Comparison of ENCODE assay signal across 8 mouse cellular contexts in the genomic region with DNA sequence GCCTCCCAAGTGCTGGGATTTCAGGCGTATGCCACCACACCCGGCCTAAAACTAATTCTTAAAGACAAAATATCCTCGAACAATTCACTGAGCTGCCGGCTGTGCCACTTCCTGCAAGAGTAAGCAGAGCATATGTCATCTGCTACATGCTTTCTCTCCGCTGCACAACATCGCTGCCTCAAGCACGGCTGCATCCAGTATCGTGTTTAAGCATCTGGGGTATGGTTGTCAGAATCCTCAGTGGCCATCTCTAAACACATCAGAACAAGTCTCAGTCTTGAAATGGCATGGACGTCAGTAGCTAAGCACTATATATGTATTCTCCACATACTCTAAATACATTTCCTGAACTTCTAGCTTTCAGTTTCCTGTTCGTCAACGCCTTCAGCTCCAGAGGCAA. TPM values are rescaled to one million over a fixed set of nuclear protein-coding genes. Genes with fewer than 3 reads are reported as not detected.
DNase-seq lines count a peak whose midpoint lies in the region; ATAC-seq and TF ChIP-seq lines count a peak whose summit lies in the region.

No protein-coding gene starts in this region.

- H3K4me2 ChIP-seq in limb, embryonic 15.5 days, result no peak overlapping the region
- H3K4me2 ChIP-seq in intestine, embryonic 14.5 days (ENCODE audit: low read length), result 0 out of 2 replicates have a peak overlapping the region, but pooled peaks have one; percentile 21
- no peak overlapping the region for H3K4me2 ChIP-seq in stomach, embryonic 14.5 days (replicated peaks; ENCODE audit: low read depth, low read length)
- no peak overlapping the region for H3K4me2 ChIP-seq in midbrain, embryonic 14.5 days (ENCODE audit: low read length)

- H3K4me3 ChIP-seq in limb, embryonic 15.5 days, result no peak overlapping the region
- no peak overlapping the region for H3K4me3 ChIP-seq in limb, embryonic 10.5 days
- peak overlapping the region; percentile 54 for H3K4me3 ChIP-seq in bone marrow macrophage, adult 2 months (ENCODE audit: insufficient read depth, low read length)
- no peak overlapping the region for H3K4me3 ChIP-seq in intestine, embryonic 14.5 days (ENCODE audit: low read depth, low read length)
- H3K4me3 ChIP-seq in stomach, embryonic 14.5 days (ENCODE audit: low read depth, low read length), result peak overlapping the region; percentile 16
- H3K4me3 ChIP-seq in midbrain, embryonic 14.5 days (replicated peaks; ENCODE audit: low read depth, low read length), result no peak overlapping the region

- WGBS in limb, embryonic 15.5 days, result 67% methylated on average over 11 of the region's 11 CpGs
- 88% methylated on average over 11 of the region's 11 CpGs for WGBS in limb, embryonic 10.5 days
- 41% methylated on average over 11 of the region's 11 CpGs for whole genome bisulfite sequencing in intestine, embryonic 14.5 days
- WGBS in stomach, embryonic 14.5 days, result 55% methylated on average over 11 of the region's 11 CpGs
- WGBS in midbrain, embryonic 14.5 days, result 87% methylated on average over 11 of the region's 11 CpGs

- no peak for TF ChIP-seq POLR2A in bone marrow macrophage, adult 2 months (IDR thresholded peaks at IDR 0.05; ENCODE audit: borderline replicate concordance, low read depth, low read length)

- peak overlapping the region; percentile 17; the same call in 1 of the 2 replicates for H3K27ac ChIP-seq in limb, embryonic 15.5 days
- no peak overlapping the region for H3K27ac ChIP-seq in limb, embryonic 10.5 days
- peak overlapping the region; percentile 6 for H3K27ac ChIP-seq in bone marrow macrophage, adult 2 months (ENCODE audit: insufficient read depth, low read depth, low read length)
- no peak overlapping the region; the same call in 1 of the 2 replicates for H3K27ac ChIP-seq in intestine, embryonic 14.5 days (ENCODE audit: low read depth)
- H3K27ac ChIP-seq in stomach, embryonic 14.5 days (ENCODE audit: low read length), result no peak overlapping the region
- H3K27ac ChIP-seq in midbrain, embryonic 14.5 days (replicated peaks; ENCODE audit: low read depth, low read length), result no peak overlapping the region; the same call in 1 of the 2 replicates

- H3K27me3 ChIP-seq in limb, embryonic 15.5 days, result no peaks in the 10 kb centered on the region
- no peaks in the 10 kb centered on the region for H3K27me3 ChIP-seq in limb, embryonic 10.5 days (ENCODE audit: low read depth, poor library complexity, severe bottlenecking)
- H3K27me3 ChIP-seq in intestine, embryonic 14.5 days (replicated peaks; ENCODE audit: control insufficient read depth, insufficient read depth, low read length), result no peaks in the 10 kb centered on the region
- no peaks in the 10 kb centered on the region for H3K27me3 ChIP-seq in stomach, embryonic 14.5 days (ENCODE audit: control insufficient read depth, insufficient read depth, low read length)
- H3K27me3 ChIP-seq in midbrain, embryonic 14.5 days (ENCODE audit: control insufficient read depth, insufficient read depth, low read length), result no peaks in the 10 kb centered on the region

- no peaks in the 10 kb centered on the region for H3K36me3 ChIP-seq in limb, embryonic 15.5 days
- H3K36me3 ChIP-seq in limb, embryonic 10.5 days, result 0 out of 2 replicates have a peak, but pooled peaks cover 2% of the 10 kb centered on the region
- no peaks in the 10 kb centered on the region for H3K36me3 ChIP-seq in intestine, embryonic 14.5 days (ENCODE audit: control insufficient read depth, insufficient read depth, low read length)
- H3K36me3 ChIP-seq in stomach, embryonic 14.5 days (ENCODE audit: control insufficient read depth, insufficient read depth, low read length), result no peaks in the 10 kb centered on the region
- H3K36me3 ChIP-seq in midbrain, embryonic 14.5 days (ENCODE audit: control insufficient read depth, insufficient read depth, low read length), result no peaks in the 10 kb centered on the region

- no peak for DNase-seq in limb, embryonic 10.5 days (ENCODE audit: low spot score)
- no peak for DNase-seq in intestine, embryonic 14.5 days (ENCODE audit: low spot score)
- DNase-seq in midbrain, embryonic 14.5 days, result no peak
- DNase-seq in right cerebral cortex, postnatal 36 days (ENCODE audit: low spot score in 2 of 2), result no peak
- DNase-seq in layer of hippocampus, adult 8-10 months (ENCODE audit: low spot score in 2 of 2), result no peak

- TF ChIP-seq CTCF in bone marrow macrophage, adult 2 months (IDR thresholded peaks at IDR 0.05; ENCODE audit: low read depth, low read length), result no peak

- H3K9ac ChIP-seq in limb, embryonic 15.5 days, result no peak overlapping the region
- no peak overlapping the region for H3K9ac ChIP-seq in intestine, embryonic 14.5 days (ENCODE audit: low read length)
- no peak overlapping the region for H3K9ac ChIP-seq in stomach, embryonic 14.5 days (replicated peaks; ENCODE audit: low read depth, low read length)
- H3K9ac ChIP-seq in midbrain, embryonic 14.5 days (replicated peaks; ENCODE audit: low read length), result no peak overlapping the region

- H3K9me3 ChIP-seq in limb, embryonic 15.5 days, result no peaks in the 10 kb centered on the region
- H3K9me3 ChIP-seq in limb, embryonic 10.5 days (replicated peaks), result no peaks in the 10 kb centered on the region
- no peaks in the 10 kb centered on the region for H3K9me3 ChIP-seq in intestine, embryonic 14.5 days (ENCODE audit: control insufficient read depth, low read length)
- H3K9me3 ChIP-seq in stomach, embryonic 14.5 days (ENCODE audit: control insufficient read depth, low read depth, low read length), result no peaks in the 10 kb centered on the region
- H3K9me3 ChIP-seq in midbrain, embryonic 14.5 days (ENCODE audit: control insufficient read depth, low read length), result no peaks in the 10 kb centered on the region

- no peak for ATAC-seq in limb, embryonic 15.5 days (ENCODE audit: insufficient number of reproducible peaks, low FRiP score, low TSS enrichment, low read depth)
- no peak for ATAC-seq in intestine, embryonic 14.5 days (replicated peaks; ENCODE audit: low FRiP score, low TSS enrichment, low read depth)
- ATAC-seq in stomach, embryonic 14.5 days (ENCODE audit: insufficient number of reproducible peaks, insufficient read depth, low FRiP score, low read depth), result no peak
- no peak for ATAC-seq in midbrain, embryonic 14.5 days (ENCODE audit: low FRiP score, low TSS enrichment)

- peaks cover 3% of the 10 kb centered on the region; the same call in 1 of the 2 replicates for H3K4me1 ChIP-seq in limb, embryonic 15.5 days
- H3K4me1 ChIP-seq in limb, embryonic 10.5 days, result no peaks in the 10 kb centered on the region
- peaks cover 38% of the 10 kb centered on the region for H3K4me1 ChIP-seq in bone marrow macrophage, adult 2 months (ENCODE audit: control insufficient read depth, insufficient read depth, low read length)
- H3K4me1 ChIP-seq in intestine, embryonic 14.5 days (replicated peaks; ENCODE audit: control insufficient read depth, insufficient read depth, low read length), result 0 out of 2 replicates have a peak, but pooled peaks cover 6% of the 10 kb centered on the region
- H3K4me1 ChIP-seq in stomach, embryonic 14.5 days (ENCODE audit: control insufficient read depth, insufficient read depth, low read length), result no peaks in the 10 kb centered on the region; the same call in 1 of the 2 replicates
- no peaks in the 10 kb centered on the region; the same call in none of the 2 replicates for H3K4me1 ChIP-seq in midbrain, embryonic 14.5 days (ENCODE audit: control insufficient read depth, insufficient read depth, low read length)

RNA-seq across cellular contexts. Expression of a gene that starts 49.6 kb away (rescaled TPM):
- 29.8 and 42.1 TPM in 2 replicates for polyA plus RNA-seq in limb, embryonic 15.5 days (2015; fragmentation: Nextera tagmentation; extraction: Ambion mirVana)
- 32.5 and 32.6 TPM in 2 replicates for polyA plus RNA-seq in limb, embryonic 10.5 days (2016; fragmentation: Nextera tagmentation; extraction: Ambion mirVana)
- polyA plus RNA-seq in bone marrow macrophage, adult 2 months (2012; ENCODE audit: insufficient read depth, insufficient read length, missing spikeins), result 4.4 and 4.7 TPM in 2 replicates
- polyA plus RNA-seq in intestine, embryonic 14.5 days (2014; fragmentation: Nextera tagmentation; extraction: Ambion mirVana), result 8.1 and 8.7 TPM in 2 replicates
- 7.1 TPM in 2 replicates for polyA plus RNA-seq in stomach, embryonic 14.5 days (2014; fragmentation: Nextera tagmentation; extraction: Ambion mirVana)
- 11.6 and 22.2 TPM in 2 replicates for polyA plus RNA-seq in midbrain, embryonic 14.5 days (2014; fragmentation: Nextera tagmentation; extraction: Ambion mirVana)
- total RNA-seq in layer of hippocampus, adult 8-10 months (2022), result 10 to 100 TPM; 70.6 to 79.4 (median 72.7) TPM

Comparison
In these comparisons a context has a peak if more than half of its experiments do, and no peak if none do; other contexts are left out.
1. H3K27ac ChIP-seq: peak in limb, embryonic 15.5 days (single experiment) and bone marrow macrophage, adult 2 months (single experiment); none in limb, embryonic 10.5 days (single experiment), intestine, embryonic 14.5 days (single experiment), stomach, embryonic 14.5 days (single experiment) and midbrain, embryonic 14.5 days (single experiment).
2. H3K4me3 ChIP-seq: peak in bone marrow macrophage, adult 2 months (single experiment) and stomach, embryonic 14.5 days (single experiment); none in limb, embryonic 15.5 days (single experiment), limb, embryonic 10.5 days (single experiment), intestine, embryonic 14.5 days (single experiment) and midbrain, embryonic 14.5 days (single experiment).